Mouse (Mus musculus) left cerebral cortex, adult 2 months (tissue): ENCODE measurements around the gene Hmgn2. TPM values are rescaled to one million over a fixed set of nuclear protein-coding genes. Genes with fewer than 3 reads are reported as not detected.

ENCODE experiments used
- DNase-seq, 2 experiments: peaks; one replicate each; pipeline ENCODE4 v3.0.0; 2021 to 2022; ENCODE audit warnings: low spot score in 2 of 2, mixed read lengths in 1 of 2; ENCODE audit errors: extremely low spot score in 1 of 2
- H3K27ac ChIP-seq: fragments of 200-600 bp; 2 replicates; pipeline ENCODE4 v1.8.1; 2022
- H3K4me3 ChIP-seq: fragments of 200-600 bp; 2 replicates; pipeline ENCODE4 v1.8.1; 2022
- CTCF ChIP-seq: fragments of 200-600 bp; IDR thresholded peaks from 2 replicates; pipeline ENCODE4 v1.8.1; 2022; ENCODE audit warnings: antibody characterized with exemption, mild to moderate bottlenecking, moderate library complexity
- intact Hi-C: fragments of 180-260 bp; cut with DNase I; formaldehyde crosslinking; loops from one replicate; pipeline ENCODE4 v1.15.1; 2025
- long read RNA-seq, 2 experiments: library from polyadenylated mRNA; stranded (forward); transcript quantifications; one replicate each; pipeline ENCODE4 v2.0.0; 2021; ENCODE audit warnings: borderline mapping rate in 2 of 2
- total RNA-seq, 2 experiments: library from RNA; stranded (reverse); gene quantifications; 2 replicates each; pipeline ENCODE4 v1.2.3; 2021

The Hmgn2 gene
- total RNA-seq, result 10 to 100 TPM; 87.8 to 99.8 TPM
- long read RNA-seq, experiment 1, transcript Hmgn2-210 (5 exons, 630 nt), result minor isoform, 9 of 60 reads
- long read RNA-seq, experiment 1, transcript Hmgn2-203 (6 exons, 1,265 nt), result major isoform, 39 of 60 reads
- long read RNA-seq, experiment 1, partial matches to known transcripts, result 1 of 60 reads
- long read RNA-seq, experiment 1, other reads (novel, unspliced or antisense), result 5 of 60 reads
- long read RNA-seq, experiment 2, transcript Hmgn2-210 (5 exons, 630 nt), result minor isoform, 6 of 53 reads
- long read RNA-seq, experiment 2, transcript Hmgn2-203 (6 exons, 1,265 nt), result major isoform, 38 of 53 reads
- long read RNA-seq, experiment 2, partial matches to known transcripts, result 2 of 53 reads
- long read RNA-seq, experiment 2, other reads (novel, unspliced or antisense), result 3 of 53 reads

- Histone ChIP-seq H3K4me3 (peak within 1 kb of the TSS; percentile 83), H3K27ac (peak within 1 kb of the TSS; percentile 92)
- TF ChIP-seq CTCF, result no peak
- intact Hi-C loops, result loop anchor here (10.0 kb wide), 1 partner anchor 294 kb away; the partner anchor contains the start of gene Pigv
- DNase-seq, result peak; percentile 34 to 47
Measured at GRCm38 (mm10) chr4:133968150-133968921, at the start of gene Hmgn2. Gene Hmgn2 (minus strand): TSS chr4:133968650.

GRCm38 (mm10) chr4:134017201-134017865 lies 48.9 kb upstream of the Hmgn2 start:
- DNase-seq, result no peak
- TF ChIP-seq CTCF, result no peak
- H3K4me3 ChIP-seq, result no peak overlapping the region
- intact Hi-C loops, result no loop called here
- no peak overlapping the region for H3K27ac ChIP-seq

- DNase-seq, result no peak
- TF ChIP-seq CTCF, result no peak
- Histone ChIP-seq H3K27ac (no peak overlapping the region), H3K4me3 (no peak overlapping the region)
- intact Hi-C loops, result no loop called here
Measured at GRCm38 (mm10) chr4:134016767-134017166, 48.3 kb upstream of the Hmgn2 start.

- intact Hi-C loops, result no loop called here
- Histone ChIP-seq H3K27ac (no peak overlapping the region), H3K4me3 (no peak overlapping the region)
- no peak for TF ChIP-seq CTCF
- no peak for DNase-seq
Measured at GRCm38 (mm10) chr4:134016208-134016607, 47.8 kb upstream of the Hmgn2 start.

GRCm38 (mm10) chr4:134012858-134013528 lies 44.5 kb upstream of the Hmgn2 start:
- DNase-seq, result no peak
- Histone ChIP-seq H3K27ac (no peak overlapping the region), H3K4me3 (no peak overlapping the region)
- peak; percentile 7; the same call in 1 of the 2 replicates for TF ChIP-seq CTCF
- intact Hi-C loops, result no loop called here

- intact Hi-C loops, result no loop called here
Measured at GRCm38 (mm10) chr4:134011450-134012414, 43.3 kb upstream of the Hmgn2 start.

GRCm38 (mm10) chr4:134009709-134010108 lies 41.3 kb upstream of the Hmgn2 start:
- intact Hi-C loops, result no loop called here
- no peak overlapping the region for H3K4me3 ChIP-seq
- H3K27ac ChIP-seq, result no peak overlapping the region
- no peak for TF ChIP-seq CTCF
- DNase-seq, result no peak

More at GRCm38 (mm10) chr4:134011450-134012414, 43.3 kb upstream of the Hmgn2 start:
- Histone ChIP-seq H3K4me3 (no peak overlapping the region), H3K27ac (no peak overlapping the region)
- DNase-seq, result no peak
- no peak for TF ChIP-seq CTCF

GRCm38 (mm10) chr4:134006845-134007244 lies 38.4 kb upstream of the Hmgn2 start:
- H3K4me3 ChIP-seq, result no peak overlapping the region
- no peak overlapping the region for H3K27ac ChIP-seq
- DNase-seq, result no peak
- TF ChIP-seq CTCF, result no peak
- intact Hi-C loops, result no loop called here

- no peak for TF ChIP-seq CTCF
- Histone ChIP-seq H3K27ac (no peak overlapping the region), H3K4me3 (no peak overlapping the region)
- intact Hi-C loops, result no loop called here
- DNase-seq, result no peak
Measured at GRCm38 (mm10) chr4:134005581-134006358, 37.3 kb upstream of the Hmgn2 start.

GRCm38 (mm10) chr4:134002903-134003302 lies 34.5 kb upstream of the Hmgn2 start:
- intact Hi-C loops, result no loop called here
- H3K4me3 ChIP-seq, result no peak overlapping the region
- no peak for TF ChIP-seq CTCF

More at GRCm38 (mm10) chr4:134002903-134003302, 34.5 kb upstream of the Hmgn2 start:
- no peak overlapping the region for H3K27ac ChIP-seq
- DNase-seq, result no peak
